In the genomic region with DNA sequence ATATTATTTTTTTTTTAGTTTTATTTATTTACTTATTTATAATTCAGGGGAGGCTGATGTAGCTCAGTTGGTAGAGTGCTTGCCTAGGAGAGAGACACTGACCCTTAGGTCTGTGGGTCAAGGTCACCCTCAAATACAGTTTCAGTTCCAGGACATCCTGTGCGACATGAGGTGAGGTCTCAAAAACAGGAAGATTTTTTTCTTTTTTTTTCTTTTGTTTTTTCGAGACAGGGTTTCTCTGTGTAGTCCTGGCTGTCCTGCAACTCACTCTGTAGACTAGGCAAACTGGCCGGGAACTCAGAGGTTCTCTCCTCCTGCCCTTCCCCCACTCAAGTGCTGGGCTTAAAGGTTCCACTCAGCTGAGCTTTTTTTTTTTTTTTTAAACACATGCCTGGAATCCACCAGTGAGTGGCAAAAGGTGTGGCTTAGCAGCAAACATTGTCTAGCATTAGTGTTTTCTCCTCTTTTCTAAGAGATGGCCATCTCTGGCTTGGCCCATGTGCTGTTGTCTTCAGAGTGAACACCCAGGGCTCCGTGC, we compare ENCODE assay signal across 1 mouse cellular context.
TF ChIP-seq lines count a peak whose summit lies in the region.

No protein-coding gene starts in this region.

TF ChIP-seq in CH12.LX, 34 proteins besides CTCF, POLR2A, EP300 and RAD21:
- peak; percentile 55; the same call in 1 of the 2 replicates for TF ChIP-seq CHD2 (IDR thresholded peaks at IDR 0.05; ENCODE audit: low read length)
- no peak for TF ChIP-seq E2F4 (IDR thresholded peaks at IDR 0.05; ENCODE audit: insufficient replicate concordance, low read depth, low read length)
- TF ChIP-seq POLR2AphosphoS2 (IDR thresholded peaks at IDR 0.05; ENCODE audit: low read depth, low read length), result no peak
- peak; percentile 92 for TF ChIP-seq ZNF384 (IDR thresholded peaks at IDR 0.05; ENCODE audit: low read depth, low read length)
- TF ChIP-seq USF2 (conservative IDR thresholded peaks at IDR 0.05; ENCODE audit: low read depth, low read length), result no peak
- TF ChIP-seq MXI1 (IDR thresholded peaks at IDR 0.05; ENCODE audit: low read depth, low read length), result 0 out of 2 replicates have a peak, but pooled peaks have one; percentile 14
- TF ChIP-seq MAZ (IDR thresholded peaks at IDR 0.05; ENCODE audit: low read depth, low read length), result no peak
- peak; percentile 60; the same call in 1 of the 2 replicates for TF ChIP-seq SIN3A (IDR thresholded peaks at IDR 0.05; ENCODE audit: low read length)
- TF ChIP-seq CHD1 (IDR thresholded peaks at IDR 0.05; ENCODE audit: low read depth, low read length), result no peak
